Mouse (Mus musculus) cerebellum, adult 2 months (tissue): ENCODE measurements around the gene Aldh5a1.

ENCODE experiments used
- CTCF ChIP-seq: fragments of 200-500 bp; IDR thresholded peaks from 2 replicates; pipeline ENCODE4 v1.5.1; 2011; ENCODE audit warnings: low read depth, mild to moderate bottlenecking, control low read depth, low read length, moderate library complexity, borderline replicate concordance; ENCODE audit not compliant: insufficient read depth
- POLR2A ChIP-seq: fragments of 200-500 bp; IDR thresholded peaks from 2 replicates; pipeline ENCODE4 v1.6.1; 2011; ENCODE audit warnings: low read length, control low read depth, borderline replicate concordance; ENCODE audit not compliant: insufficient read depth

- TF ChIP-seq CTCF (no peak), POLR2A (no peak)
These were observed 5.8 kb upstream of the Aldh5a1 start for GRCm38 (mm10) chr13:24943303-24943702.
